8 mouse cellular contexts compared by ENCODE assay signal in the genomic region with DNA sequence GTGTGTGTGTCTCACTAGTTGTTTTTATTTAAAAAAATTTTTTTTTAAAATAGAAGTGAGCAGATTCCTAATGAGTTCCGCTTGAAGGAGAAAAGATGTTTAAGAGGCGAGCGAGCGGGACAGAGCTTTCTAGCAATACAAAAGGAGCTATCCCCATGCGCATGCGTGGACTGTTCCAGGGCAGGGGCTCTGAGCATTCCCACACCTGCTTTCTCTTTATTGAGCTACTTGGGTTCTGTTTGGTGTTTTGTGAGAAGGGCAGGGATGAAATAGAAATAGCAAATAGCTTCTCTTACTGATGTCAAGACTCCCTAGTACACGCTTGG. TPM values are rescaled to one million over a fixed set of nuclear protein-coding genes. Genes with fewer than 3 reads are reported as not detected.
A peak's percentile ranks its signal among the peaks of the same experiment; 100 is the strongest.
DNase-seq lines count a peak whose midpoint lies in the region; TF ChIP-seq lines count a peak whose summit lies in the region.

No protein-coding gene starts in this region.

- DNase-seq in adrenal gland, postnatal 14 days = peak; percentile 51
- DNase-seq in adrenal gland, adult 18-20 months (ENCODE audit: low spot score in 2 of 2) = no peak
- DNase-seq in ovary, postnatal 14 days (ENCODE audit: low spot score) = peak; percentile 14
- no peak for DNase-seq in ovary, adult 18-20 months (ENCODE audit: low spot score)
- DNase-seq in limb, embryonic 10.5 days (ENCODE audit: low spot score) = peak; percentile 34
- no peak for DNase-seq in liver
- DNase-seq in cerebellum, postnatal 4 days (ENCODE audit: low spot score in 2 of 2) = no peak

- no peaks in the 10 kb centered on the region for H3K36me3 ChIP-seq in limb, embryonic 10.5 days

- no peaks in the 10 kb centered on the region for H3K27me3 ChIP-seq in limb, embryonic 10.5 days (ENCODE audit: low read depth, poor library complexity, severe bottlenecking)

- no peaks in the 10 kb centered on the region for H3K9me3 ChIP-seq in limb, embryonic 10.5 days (replicated peaks)

- no peak for TF ChIP-seq POLR2A in olfactory bulb, adult 2 months (IDR thresholded peaks at IDR 0.05; ENCODE audit: insufficient read depth, low read depth, low read length)

- no peak overlapping the region for H3K4me3 ChIP-seq in limb, embryonic 10.5 days
- no peak overlapping the region for H3K4me3 ChIP-seq in olfactory bulb, adult 2 months (ENCODE audit: insufficient read depth, low read depth, low read length)

- TF ChIP-seq CTCF in olfactory bulb, adult 2 months (IDR thresholded peaks at IDR 0.05; ENCODE audit: insufficient read depth, low read depth, low read length) = no peak

- 62% methylated on average over 7 of the region's 7 CpGs for WGBS in limb, embryonic 10.5 days
- WGBS in olfactory bulb, adult 2 months = 36% methylated on average over 7 of the region's 7 CpGs

- no peak overlapping the region for H3K27ac ChIP-seq in limb, embryonic 10.5 days
- H3K27ac ChIP-seq in olfactory bulb, adult 2 months (ENCODE audit: insufficient read depth, low read depth, low read length) = peak overlapping the region; percentile 25; the same call in 1 of the 2 replicates

- peaks cover 11% of the 10 kb centered on the region for H3K4me1 ChIP-seq in limb, embryonic 10.5 days
- H3K4me1 ChIP-seq in olfactory bulb, adult 2 months (ENCODE audit: control insufficient read depth, insufficient read depth, low read length) = 0 out of 2 replicates have a peak, but pooled peaks cover 4% of the 10 kb centered on the region

RNA-seq across cellular contexts. Expression of a gene that starts 45.0 kb away (rescaled TPM):
- total RNA-seq in adrenal gland, postnatal 14 days (2021) = 14.7 and 17.3 TPM in 2 replicates
- total RNA-seq in adrenal gland, adult 18-20 months (2021) = 10 to 100 TPM; 14.4 to 23.0 TPM
- polyA plus RNA-seq in limb, embryonic 10.5 days (2016; fragmentation: Nextera tagmentation; extraction: Ambion mirVana) = 5.2 and 7.8 TPM in 2 replicates
- polyA plus RNA-seq in olfactory bulb, adult 2 months (2012; ENCODE audit: insufficient read depth, insufficient read length, low replicate concordance, missing spikeins) = not detected in 2 replicates

Comparison
In these comparisons a context has a peak if more than half of its experiments do, and no peak if none do; other contexts are left out.
1. DNase-seq: peak in adrenal gland, postnatal 14 days (single experiment), ovary, postnatal 14 days (single experiment) and limb, embryonic 10.5 days (single experiment); none in adrenal gland, adult 18-20 months (0 of 2), ovary, adult 18-20 months (single experiment), liver (single experiment) and cerebellum, postnatal 4 days (0 of 2).